Mouse (Mus musculus) heart, adult 2 months (tissue): ENCODE results near the gene Slc35c2.

Experiments
- CTCF ChIP-seq: fragments of 200-600 bp; IDR thresholded peaks from 2 replicates; pipeline ENCODE4 v1.8.1; 2022; ENCODE audit warnings: antibody characterized with exemption, mild to moderate bottlenecking, moderate library complexity
- EP300 ChIP-seq: fragments of 200-500 bp; IDR thresholded peaks from 2 replicates; pipeline ENCODE4 v1.6.1; 2011; ENCODE audit warnings: low read depth, low read length, control low read depth; ENCODE audit not compliant: insufficient read depth
- POLR2A ChIP-seq: fragments of 200-500 bp; IDR thresholded peaks from 2 replicates; pipeline ENCODE4 v1.6.1; 2011; ENCODE audit warnings: mild to moderate bottlenecking, low read depth, low read length, control low read depth; ENCODE audit not compliant: insufficient read depth

DNA sequence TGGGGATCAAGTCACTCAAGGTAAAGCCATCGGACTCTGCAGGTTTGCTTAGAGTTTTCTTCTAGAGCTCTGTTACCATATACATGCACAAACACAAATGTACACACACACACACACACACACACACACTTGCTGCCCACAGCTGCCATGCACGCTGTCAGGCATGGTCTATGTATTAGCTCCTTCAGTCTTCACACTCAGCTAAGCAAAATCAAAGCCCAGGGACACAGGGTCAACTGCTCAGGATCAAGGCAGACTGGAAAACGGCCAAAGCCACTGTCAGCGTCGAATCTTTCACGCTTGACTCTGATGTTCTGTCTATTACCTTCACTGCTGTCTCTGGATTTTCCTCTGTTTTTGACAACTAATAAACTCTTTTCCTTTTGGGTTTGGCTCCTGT lies 13.2 kb upstream of the Slc35c2 start:
- no peak for TF ChIP-seq CTCF
- TF ChIP-seq EP300: no peak
- no peak for TF ChIP-seq POLR2A
